Mouse (Mus musculus): ENCODE results near the gene Inpp4b.

The Inpp4b gene

GRCm38 (mm10) chr8:81466776-81467175 is 124.4 kb downstream of the Inpp4b start:
- DNase-seq (ENCODE audit: low spot score): no peak

DNA sequence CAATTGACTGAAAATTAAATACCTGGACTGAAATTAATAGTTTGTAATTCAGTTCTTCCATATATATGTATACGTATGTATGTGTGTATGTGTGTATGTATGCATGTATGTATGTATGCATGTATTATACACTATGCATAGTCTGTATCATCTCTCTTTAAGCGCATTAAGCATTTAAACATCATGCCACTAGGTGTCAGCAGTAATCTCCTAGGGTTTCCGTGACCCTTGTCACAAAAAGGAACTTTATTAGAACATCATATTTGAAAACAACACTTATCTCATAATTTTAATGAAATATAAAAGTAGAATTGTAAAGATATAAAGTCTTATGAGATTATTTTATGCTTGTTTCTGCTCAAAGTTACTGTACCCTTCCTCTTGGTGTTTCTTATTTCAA is 136.3 kb downstream of the Inpp4b start:
- no peak for DNase-seq (ENCODE audit: low spot score)

- DNase-seq (ENCODE audit: low spot score): no peak
Observed at GRCm38 (mm10) chr8:81483834-81484233, 141.5 kb downstream of the Inpp4b start.

GRCm38 (mm10) chr8:81485626-81486025 is 143.3 kb downstream of the Inpp4b start:
- no peak for DNase-seq (ENCODE audit: low spot score)

GRCm38 (mm10) chr8:81489894-81490661 is 147.7 kb downstream of the Inpp4b start:
- DNase-seq (ENCODE audit: low spot score): no peak

GRCm38 (mm10) chr8:81491097-81491705 is 148.8 kb downstream of the Inpp4b start:
- no peak for DNase-seq (ENCODE audit: low spot score)

DNA sequence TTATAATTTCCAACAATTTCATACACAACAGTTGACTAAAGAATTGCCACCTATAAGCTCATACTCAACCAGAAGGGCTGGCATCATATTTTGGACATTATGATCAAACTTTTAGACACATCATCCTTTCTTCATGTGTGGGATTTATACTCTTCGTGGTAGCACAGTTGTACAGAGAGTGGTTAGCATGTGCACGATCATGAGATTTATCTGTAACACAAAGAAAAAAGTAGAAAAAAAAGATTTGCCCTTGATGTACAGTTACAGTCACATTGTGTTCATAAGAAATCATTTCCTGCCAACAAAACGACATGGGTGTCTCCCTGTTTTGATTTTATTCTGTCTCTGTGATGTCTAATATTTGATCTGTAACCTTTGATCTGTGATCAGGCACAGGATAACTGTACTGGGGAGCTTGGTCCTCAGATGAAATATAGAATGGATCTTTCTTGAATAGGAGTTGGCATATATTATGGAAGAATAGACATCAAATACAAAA is 149.4 kb downstream of the Inpp4b start:
- no peak for DNase-seq (ENCODE audit: low spot score)

- DNase-seq (ENCODE audit: low spot score): no peak
Observed at GRCm38 (mm10) chr8:81494823-81495222, 152.5 kb downstream of the Inpp4b start.

GRCm38 (mm10) chr8:81497646-81498045 is 155.3 kb downstream of the Inpp4b start:
- DNase-seq (ENCODE audit: low spot score): no peak

DNA sequence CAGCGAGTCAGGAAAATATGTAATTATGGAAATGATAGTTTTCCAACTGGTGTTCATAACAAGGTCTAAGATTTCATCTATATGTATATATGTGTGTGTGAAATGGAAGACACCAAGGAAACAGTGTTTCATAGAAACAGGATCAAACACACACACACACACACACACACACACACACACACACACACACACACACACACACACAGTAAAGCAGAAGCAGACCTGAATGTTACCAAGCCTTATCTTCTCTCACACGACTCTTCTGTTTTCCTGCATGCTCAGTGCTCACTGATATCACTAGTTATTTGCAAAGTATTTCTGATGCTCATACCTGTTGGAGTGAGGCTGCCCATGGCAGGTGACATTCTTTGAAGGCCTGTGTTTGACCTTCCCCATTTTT is 159.9 kb downstream of the Inpp4b start:
- no peak for DNase-seq (ENCODE audit: low spot score)

- DNase-seq (ENCODE audit: low spot score): no peak
Observed at GRCm38 (mm10) chr8:81502982-81503381, 160.6 kb downstream of the Inpp4b start.

DNA sequence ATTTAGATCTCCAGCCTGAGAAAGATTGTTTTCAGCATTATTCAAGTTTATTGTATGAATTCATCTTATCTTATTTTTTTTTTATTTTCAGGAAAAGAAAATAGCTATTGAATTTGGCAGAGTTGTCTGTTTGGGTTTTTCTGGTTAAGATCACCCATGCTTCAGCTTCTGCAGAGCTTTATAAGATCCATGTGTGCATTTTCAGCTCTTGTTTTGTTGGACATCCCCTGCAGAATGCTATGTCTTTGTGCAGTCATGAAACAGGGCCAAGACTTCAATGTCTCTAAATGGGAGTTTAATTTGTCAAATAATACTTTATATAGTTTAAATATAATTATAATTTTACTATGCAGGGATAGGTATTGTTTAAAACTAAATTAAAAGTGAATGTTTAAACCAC is 170.5 kb downstream of the Inpp4b start:
- no peak for DNase-seq (ENCODE audit: low spot score)

DNA sequence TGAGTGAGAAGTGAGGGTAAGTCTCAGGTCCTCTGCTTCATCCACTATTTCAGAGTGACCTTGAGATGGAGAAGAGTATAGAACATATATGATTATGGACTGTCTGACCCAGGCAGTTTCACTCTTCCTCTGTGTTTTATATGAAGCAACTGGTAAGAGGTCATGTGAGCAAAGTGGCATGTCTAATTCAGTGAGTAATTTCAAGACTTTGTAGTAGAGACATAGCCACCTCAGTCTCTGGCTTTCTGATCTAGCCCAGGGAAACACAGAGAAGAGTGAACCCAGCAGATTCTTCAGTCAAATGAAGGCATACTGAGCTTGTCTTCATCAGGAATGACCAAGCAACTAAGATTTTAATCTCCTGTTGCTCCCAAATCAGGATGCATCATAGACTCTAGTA is 172.1 kb downstream of the Inpp4b start:
- no peak for DNase-seq (ENCODE audit: low spot score)

GRCm38 (mm10) chr8:81522085-81522484 is 179.7 kb downstream of the Inpp4b start:
- DNase-seq (ENCODE audit: low spot score): no peak

DNA sequence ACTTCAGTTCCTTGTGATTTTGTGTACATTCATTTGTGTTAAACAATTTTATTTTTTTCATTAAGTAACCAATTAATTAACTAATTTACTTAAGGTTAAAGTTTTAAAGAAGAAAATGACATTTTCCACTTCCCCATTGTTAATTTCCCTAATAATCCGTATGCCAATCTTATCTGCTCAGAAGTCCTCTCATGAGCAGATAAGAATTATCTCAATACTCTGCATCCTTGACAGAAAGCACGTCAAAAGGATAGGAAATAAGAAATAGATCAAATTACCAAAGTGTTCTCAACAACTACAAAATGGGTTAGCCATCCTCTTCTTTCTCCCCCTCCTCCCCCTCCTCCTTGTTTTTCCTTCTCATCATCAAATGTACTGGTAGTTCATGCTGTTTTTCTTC is 182.2 kb downstream of the Inpp4b start:
- no peak for DNase-seq (ENCODE audit: low spot score)

GRCm38 (mm10) chr8:81527661-81528060 is 185.3 kb downstream of the Inpp4b start:
- DNase-seq (ENCODE audit: low spot score): no peak

DNA sequence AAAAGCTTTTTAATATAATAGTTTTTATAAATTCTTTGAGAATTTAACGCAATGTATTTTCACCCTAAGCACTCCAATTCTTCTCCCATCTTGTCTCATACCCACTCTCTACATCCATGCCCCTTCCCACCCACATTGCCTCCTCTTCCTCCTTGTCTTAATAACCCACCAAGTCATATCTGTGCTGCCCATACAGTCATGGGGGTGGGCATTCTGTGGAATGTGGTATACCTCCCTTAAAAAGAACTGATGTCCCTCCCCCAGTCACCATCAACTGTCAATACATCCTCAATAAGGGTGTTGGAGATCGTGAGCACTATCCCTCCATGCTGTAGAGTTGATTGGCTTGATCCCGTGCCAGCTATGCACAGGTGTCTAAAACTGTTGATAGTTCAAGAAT is 196.0 kb downstream of the Inpp4b start:
- no peak for DNase-seq (ENCODE audit: low spot score)

GRCm38 (mm10) chr8:81558550-81558949 is 216.2 kb downstream of the Inpp4b start:
- DNase-seq (ENCODE audit: low spot score): no peak

DNA sequence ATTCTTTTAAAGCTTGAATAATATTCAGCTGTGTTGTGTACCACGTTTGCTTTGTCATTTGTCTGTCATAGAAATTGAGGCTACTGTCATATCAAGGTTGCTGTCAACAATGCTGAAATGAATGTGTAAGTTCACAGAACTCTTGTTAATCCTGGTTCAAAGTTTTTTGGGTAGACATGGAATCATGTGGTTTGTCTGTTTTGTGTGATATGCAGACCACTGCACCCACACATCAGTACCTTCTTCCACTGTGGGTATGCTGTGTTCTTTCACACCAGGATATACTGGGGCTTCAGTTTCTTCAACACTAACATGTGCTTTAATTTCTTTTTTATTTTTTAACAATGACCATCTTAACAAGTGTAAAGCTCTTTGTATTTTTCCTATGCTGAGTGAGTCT is 220.0 kb downstream of the Inpp4b start:
- DNase-seq (ENCODE audit: low spot score): no peak

DNA sequence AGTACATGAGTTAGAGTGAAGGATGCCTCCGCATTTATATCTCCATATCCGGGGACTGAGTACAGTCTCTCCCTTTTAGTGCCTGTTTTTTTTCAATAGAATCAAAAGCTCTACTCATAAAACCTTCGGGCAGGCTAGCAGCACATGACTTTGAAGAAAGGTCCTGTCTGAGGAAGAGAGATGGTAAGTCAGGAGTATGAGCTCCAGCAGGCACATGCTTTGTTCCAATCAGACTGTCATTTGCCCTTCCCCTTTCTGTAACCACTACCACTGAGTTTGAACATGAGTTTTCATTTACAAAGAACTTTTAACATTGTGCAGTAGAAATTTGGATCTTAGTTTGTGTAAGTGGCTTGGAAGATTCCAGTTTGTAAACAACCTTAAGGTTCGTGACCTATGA is 223.1 kb downstream of the Inpp4b start:
- no peak for DNase-seq (ENCODE audit: low spot score)

- DNase-seq (ENCODE audit: low spot score): no peak
Observed at GRCm38 (mm10) chr8:81572319-81573104, 230.2 kb downstream of the Inpp4b start.

DNA sequence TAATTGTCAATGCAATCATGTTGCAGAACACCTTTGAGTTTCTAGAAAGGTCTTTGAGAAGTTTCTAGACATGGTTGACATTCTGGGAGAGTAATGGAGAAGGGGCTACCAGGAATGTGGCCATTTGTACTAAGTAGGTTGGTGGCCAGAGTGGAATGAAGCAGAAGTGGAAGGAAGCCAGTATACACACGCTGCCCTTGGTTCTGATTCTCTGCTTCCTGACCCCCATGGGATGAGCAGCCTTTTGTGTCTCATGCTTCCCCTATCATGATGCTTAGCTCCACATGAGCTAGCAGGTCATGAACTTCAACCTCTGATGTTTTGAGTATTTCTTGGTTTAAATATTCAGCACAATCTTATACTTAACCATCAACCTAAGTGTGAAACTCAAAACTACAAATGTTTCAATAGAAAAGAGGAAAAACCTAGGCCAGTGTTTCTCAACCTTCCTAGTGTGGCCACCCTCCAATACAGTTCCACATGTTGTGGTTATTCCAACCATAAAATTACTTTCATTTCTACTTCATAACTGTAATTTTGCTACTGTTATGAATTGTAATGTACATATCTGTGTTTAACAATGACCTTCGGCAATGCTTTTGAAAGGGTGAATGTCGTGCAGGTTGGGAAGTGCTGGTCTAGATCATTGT is 233.0 kb downstream of the Inpp4b start:
- DNase-seq (ENCODE audit: low spot score): no peak
